Mouse (Mus musculus) R1 (cell line): ENCODE data around the gene Rnpep.
"Not testable (repeated sequence)": the region's sequence is repeated elsewhere in the genome, so short reads cannot be mapped to it uniquely, and the experiment has no call there.

Source experiments
- DNase-seq: peaks from one replicate; pipeline ENCODE4 v3.0.0-alpha.2; 2018; ENCODE audit warnings: low read depth, low spot score

Rnpep gene

DNA sequence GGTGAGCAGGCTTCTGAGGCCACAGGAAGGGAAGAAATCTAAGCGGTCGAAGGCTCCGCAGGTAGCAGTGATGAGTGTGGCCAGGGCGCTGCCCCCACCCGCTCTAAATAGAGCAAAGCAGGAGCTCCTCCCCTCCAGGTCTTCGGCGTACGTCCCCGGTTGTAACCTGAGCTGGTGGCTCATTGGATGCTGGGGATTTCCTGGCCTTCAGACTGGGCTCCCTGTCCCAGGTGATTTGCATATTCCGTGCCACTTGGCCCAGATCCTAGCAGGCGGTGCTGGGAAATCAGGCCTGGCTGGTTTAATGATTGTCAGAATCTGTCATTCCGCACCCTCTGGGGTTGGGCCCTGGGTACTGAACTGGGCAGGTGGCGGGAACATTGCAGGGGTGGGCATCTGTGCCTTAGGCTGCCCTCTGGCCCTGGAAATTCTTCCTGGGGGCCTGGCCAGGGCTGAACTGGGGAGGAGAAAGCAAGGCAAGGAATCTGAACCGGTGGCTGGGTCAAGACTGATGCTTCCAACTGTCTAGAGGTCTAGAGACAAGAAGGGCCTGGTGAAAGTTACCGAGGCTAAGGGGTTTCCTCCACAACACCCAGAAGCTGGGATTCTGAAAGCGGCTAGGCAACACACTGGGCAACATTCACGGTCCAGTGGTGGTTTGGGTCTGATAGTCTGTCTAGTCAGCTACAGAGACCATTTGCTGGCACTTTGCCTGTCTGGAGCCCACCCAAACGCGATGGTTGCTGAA is 25.3 kb downstream of the Rnpep start, which contains the start of gene Elf3:
Gene Elf3, minus strand, starts transcription at position 189 of the 748 bp plus-strand sequence.
- peak; percentile 90 for DNase-seq

- peak; percentile 78 for DNase-seq
Measured at GRCm38 (mm10) chr1:135256299-135256698, 27.6 kb downstream of the Rnpep start.

DNA sequence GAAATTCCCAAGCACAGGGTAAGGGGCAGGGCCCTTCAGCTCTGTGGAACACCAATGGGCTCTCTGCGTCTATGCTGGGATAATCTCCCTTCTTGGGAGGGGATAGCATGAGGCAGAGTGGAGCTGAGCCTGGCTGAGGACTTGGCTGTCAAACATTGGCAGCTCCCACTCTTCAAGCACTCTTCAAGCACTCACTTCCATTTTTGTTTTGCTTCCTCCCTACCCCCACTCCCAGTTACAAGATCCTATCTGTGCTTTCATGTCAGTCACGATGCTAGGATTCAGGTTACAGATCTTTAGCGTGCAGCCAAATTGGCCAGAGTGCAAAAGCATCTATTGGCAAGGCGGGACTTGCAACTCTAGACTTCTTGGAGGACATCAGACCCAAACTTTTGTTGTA is 31.0 kb downstream of the Rnpep start:
- DNase-seq, result no peak

GRCm38 (mm10) chr1:135251405-135251804 is 32.5 kb downstream of the Rnpep start:
- DNase-seq, result no peak

DNA sequence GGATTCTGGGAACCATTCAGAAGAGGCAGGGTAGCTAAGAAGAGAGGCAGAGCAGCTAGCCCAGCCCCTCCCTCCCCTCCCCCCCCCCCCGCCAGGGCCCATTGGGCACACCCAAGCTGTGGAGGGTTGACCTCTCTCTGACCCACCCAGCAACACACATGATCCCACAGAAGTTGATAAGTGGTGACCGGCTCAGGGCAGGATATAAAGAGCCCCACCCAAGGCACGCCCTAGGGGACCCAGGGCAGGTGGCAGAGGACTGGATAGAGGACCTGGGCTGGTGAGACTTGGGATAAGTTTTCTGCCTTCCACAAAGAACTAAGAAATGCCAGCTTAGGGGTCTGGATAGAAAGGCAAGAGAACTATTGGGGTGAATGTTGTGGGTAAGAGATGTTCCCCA is 33.2 kb downstream of the Rnpep start:
- DNase-seq, result peak; percentile 52

GRCm38 (mm10) chr1:135248434-135248850 is 35.4 kb downstream of the Rnpep start:
- DNase-seq, result peak; percentile 85

DNA sequence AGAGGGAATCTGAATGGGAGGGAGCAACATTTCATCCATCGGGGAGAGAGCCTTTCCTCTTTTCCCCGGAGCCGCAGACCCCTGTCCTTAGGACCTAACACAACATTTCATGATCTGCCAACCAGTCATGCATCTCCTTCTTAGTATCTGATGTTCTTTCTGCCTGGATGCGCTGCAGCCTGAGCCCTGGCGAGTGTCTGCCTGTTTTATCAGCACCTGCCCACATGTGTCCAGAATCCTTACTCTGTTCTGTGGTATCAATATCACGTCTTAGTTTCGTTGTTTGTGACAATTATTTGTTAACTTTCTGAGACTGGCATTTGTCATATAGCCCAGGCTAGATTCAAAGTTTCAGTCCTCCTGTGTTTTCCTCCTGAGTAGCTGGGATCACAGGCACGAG is 39.9 kb downstream of the Rnpep start:
- no peak for DNase-seq

- not testable (repeated sequence) for DNase-seq
Measured at GRCm38 (mm10) chr1:135240206-135240605, 43.7 kb downstream of the Rnpep start.

- no peak for DNase-seq
Measured at GRCm38 (mm10) chr1:135237131-135237851, 46.6 kb downstream of the Rnpep start.

GRCm38 (mm10) chr1:135234771-135235170 is 49.1 kb downstream of the Rnpep start:
- DNase-seq, result no peak

DNA sequence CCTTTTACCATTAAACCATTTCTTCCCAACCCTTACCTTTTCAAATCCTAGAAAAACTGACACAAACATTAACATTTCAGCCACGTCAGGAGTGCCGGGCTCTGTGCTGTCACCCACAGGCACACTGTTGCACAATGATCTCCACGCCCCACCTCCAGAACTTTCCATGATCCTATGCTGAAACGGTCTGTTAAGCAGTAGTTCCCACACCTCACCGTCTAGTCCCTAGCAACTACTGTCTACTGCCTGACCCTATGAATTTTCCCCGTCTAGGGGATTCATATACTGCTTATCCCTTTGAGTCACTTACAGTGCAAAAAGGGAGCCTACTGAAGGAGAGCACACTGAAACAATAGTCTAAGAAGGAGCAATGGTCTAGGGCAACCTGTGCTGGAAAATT is 49.9 kb downstream of the Rnpep start:
- peak; percentile 41 for DNase-seq

GRCm38 (mm10) chr1:135231878-135232277 is 52.0 kb downstream of the Rnpep start:
- DNase-seq, result not testable (repeated sequence)

GRCm38 (mm10) chr1:135227339-135227950 is 56.4 kb downstream of the Rnpep start:
- no peak for DNase-seq

- DNase-seq, result no peak
Measured at GRCm38 (mm10) chr1:135224981-135225604, 58.8 kb downstream of the Rnpep start.

DNA sequence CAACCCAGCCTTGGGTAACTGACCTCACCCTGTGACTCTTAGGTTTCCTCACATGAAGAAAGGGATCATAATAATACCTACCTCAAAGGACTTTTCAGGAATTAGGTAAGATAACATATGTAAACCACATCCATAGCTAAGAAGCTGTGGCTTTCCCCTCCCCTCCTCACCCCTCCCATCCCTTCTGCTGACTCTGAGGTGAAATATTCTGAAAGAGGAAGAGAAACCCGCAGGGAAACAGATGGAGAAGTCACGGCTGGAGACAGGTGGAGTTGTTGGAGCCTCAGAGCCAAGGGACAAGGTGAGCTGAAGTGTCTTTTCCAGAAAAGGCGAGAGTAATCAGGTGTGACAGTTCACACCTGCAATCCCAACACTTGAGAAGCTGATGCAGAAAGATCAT is 59.7 kb downstream of the Rnpep start:
- DNase-seq, result no peak

DNA sequence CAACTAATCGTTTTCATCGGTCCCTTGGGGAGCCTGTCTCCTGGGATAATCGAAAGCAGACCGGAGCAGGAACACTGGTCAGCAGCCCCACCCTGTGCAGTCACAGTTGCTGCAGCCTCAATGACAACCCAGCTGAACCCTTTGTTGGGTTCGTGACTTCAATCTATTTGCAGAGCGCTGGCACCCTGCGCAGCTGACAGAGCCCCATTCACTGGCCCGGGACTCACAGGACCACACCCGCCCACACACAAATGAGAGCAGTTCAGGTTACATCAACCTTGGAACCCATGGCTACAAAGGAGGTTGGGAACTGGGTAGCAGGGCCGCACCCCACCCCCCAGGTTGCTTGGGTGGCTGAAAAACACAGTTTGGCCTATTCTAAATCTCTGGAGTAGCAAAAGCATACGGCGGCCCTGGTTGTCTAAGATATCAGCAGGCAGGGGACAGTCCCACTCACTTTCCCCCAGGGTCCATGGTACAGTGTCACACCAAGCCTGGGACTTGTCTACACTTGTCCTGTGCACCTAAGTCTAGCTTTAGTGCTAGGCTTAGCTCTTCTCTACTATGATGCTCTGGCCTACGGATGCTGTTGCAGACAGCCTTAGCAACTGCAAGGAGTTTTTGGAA is 66.2 kb downstream of the Rnpep start:
- DNase-seq, result peak; percentile 91

DNA sequence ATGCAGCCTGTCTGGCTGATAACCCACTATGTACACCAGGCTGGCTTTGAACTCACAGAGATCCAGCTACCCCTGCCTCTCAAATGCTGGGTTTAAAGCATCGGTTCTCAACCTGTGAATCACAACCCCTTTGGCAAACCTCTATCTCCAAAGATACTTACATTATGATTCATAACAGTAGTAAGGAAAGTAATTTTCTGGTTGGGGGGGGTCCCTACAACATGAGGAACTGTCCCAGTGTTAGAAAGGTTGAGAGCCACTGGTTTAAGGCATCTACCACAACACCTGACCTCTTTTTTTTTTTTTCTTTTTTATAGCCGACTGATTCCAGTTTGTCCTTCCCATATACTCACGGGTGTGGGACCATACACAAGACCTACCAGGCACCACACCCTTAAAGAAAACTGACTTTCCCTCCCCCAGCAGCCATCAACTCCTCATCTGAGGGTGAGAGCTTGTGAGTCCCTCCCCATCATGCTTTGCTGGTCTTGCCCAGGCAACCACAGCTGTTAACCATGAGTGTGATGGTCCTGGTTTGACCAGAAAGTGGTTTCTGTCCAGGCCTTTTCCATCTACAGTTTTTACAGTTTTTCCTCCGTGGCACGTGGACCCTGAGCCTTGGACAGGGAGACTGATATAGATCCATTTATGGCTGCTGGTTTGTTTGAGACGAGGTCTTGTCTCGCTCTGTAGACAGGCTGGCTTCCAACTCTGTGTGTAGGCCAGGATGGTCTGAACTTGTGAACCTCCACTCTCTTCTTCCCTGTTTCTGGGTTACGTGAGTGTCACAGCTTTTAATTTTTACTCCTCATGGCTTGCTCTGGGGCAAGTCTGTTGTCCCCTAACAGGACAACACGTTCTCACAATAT is 69.9 kb downstream of the Rnpep start:
- no peak for DNase-seq
